10 mouse cellular contexts compared by ENCODE assay signal in the genomic region with DNA sequence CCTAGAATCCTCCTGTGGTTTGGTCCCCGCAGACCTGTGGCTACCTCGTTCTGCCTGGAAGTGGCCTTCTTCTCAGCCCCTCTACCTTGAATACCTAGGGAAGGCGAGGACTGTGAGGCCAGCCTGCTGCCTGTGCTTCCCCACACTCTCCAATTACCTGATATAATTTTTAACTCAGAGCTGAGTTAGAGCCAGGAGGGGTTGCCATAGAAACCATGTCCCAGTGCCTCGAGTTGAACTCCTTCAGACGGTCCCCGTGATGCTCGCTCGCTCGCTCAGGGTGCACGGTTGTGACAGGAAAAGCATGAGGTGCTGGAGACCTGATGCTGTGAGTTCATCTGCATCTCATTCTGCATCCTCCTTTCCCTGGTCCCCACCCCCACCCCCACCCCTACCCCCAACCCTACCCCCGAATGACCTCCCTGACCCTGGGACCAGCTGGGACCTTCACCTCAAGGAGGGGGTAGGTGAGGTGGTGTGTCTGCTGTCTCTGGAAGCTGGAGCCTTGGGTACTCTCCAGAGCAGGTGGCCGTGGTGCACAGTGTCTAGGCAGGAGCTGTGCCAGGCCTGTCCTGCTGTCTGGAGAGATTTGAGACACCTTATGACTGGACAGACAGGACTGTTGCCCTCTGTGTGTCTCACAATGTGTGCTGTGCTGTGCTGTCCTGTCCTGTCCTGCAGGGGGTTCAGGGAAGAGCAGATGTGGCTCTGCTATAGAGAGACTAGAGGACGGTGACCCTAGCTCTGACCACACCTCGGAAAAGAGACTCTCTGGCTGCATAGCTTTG. TPM values are rescaled to one million over a fixed set of nuclear protein-coding genes. Genes with fewer than 3 reads are reported as not detected.
DNase-seq lines count a peak whose midpoint lies in the region; ATAC-seq and TF ChIP-seq lines count a peak whose summit lies in the region.
"Had no signal": no experiment of that assay in that cellular context is flagged by ENCODE, and none has a peak within 500 bp of the region (broad histone marks: within the 10 kb centered on the region; RNA-seq: fewer than 3 reads in every experiment).

No protein-coding gene starts in this region.

- TF ChIP-seq CTCF in liver, postnatal 0 days (IDR thresholded peaks at IDR 0.05; ENCODE audit: low read depth): no peak
- peak; percentile 17 for TF ChIP-seq CTCF in midbrain, postnatal 0 days (IDR thresholded peaks at IDR 0.05)

- WGBS in liver, embryonic 12.5 days (ENCODE audit: insufficient replicate concordance): 49% methylated on average over 14 of the region's 14 CpGs
- WGBS in liver, postnatal 0 days (ENCODE audit: insufficient replicate concordance): 64% methylated on average over 14 of the region's 14 CpGs
- WGBS in forebrain, embryonic 16.5 days: 53% methylated on average over 14 of the region's 14 CpGs
- 39% methylated on average over 14 of the region's 14 CpGs for WGBS in midbrain, postnatal 0 days

- no peak overlapping the region for H3K27ac ChIP-seq in liver, embryonic 12.5 days
- no peak overlapping the region for H3K27ac ChIP-seq in liver, postnatal 0 days (ENCODE audit: low read depth)
- H3K27ac ChIP-seq in forebrain, embryonic 16.5 days (ENCODE audit: low read length): 0 out of 2 replicates have a peak overlapping the region, but pooled peaks have one; percentile 52
- peak overlapping the region; percentile 75 for H3K27ac ChIP-seq in midbrain, postnatal 0 days (ENCODE audit: low read depth, low read length)
- H3K27ac ChIP-seq: kidney, postnatal 0 days had no signal

- ATAC-seq in liver, embryonic 12.5 days: peak; percentile 46; the same call in 1 of the 2 replicates
- ATAC-seq in liver, postnatal 0 days: no peak
- peak; percentile 81 for ATAC-seq in forebrain, embryonic 16.5 days
- peak; percentile 69 for ATAC-seq in midbrain, postnatal 0 days (ENCODE audit: low FRiP score)

- no peaks in the 10 kb centered on the region for H3K4me1 ChIP-seq in liver, embryonic 12.5 days
- H3K4me1 ChIP-seq in liver, postnatal 0 days (ENCODE audit: insufficient read depth): no peaks in the 10 kb centered on the region
- H3K4me1 ChIP-seq in forebrain, embryonic 16.5 days (replicated peaks; ENCODE audit: control insufficient read depth, insufficient read depth, low read length): peaks cover 26% of the 10 kb centered on the region
- H3K4me1 ChIP-seq in midbrain, postnatal 0 days (ENCODE audit: insufficient read depth, low read length): peaks cover 16% of the 10 kb centered on the region
- H3K4me1 ChIP-seq: heart, embryonic 12.5 days had no signal

- no peak overlapping the region for H3K4me3 ChIP-seq in liver, embryonic 12.5 days
- no peak overlapping the region for H3K4me3 ChIP-seq in liver, postnatal 0 days (ENCODE audit: low read depth, low read length)
- no peak overlapping the region for H3K4me3 ChIP-seq in forebrain, embryonic 16.5 days (replicated peaks; ENCODE audit: low read length)
- H3K4me3 ChIP-seq in midbrain, postnatal 0 days (ENCODE audit: low read depth, low read length): no peak overlapping the region
- H3K4me3 ChIP-seq: heart, embryonic 12.5 days had no signal

- H3K4me2 ChIP-seq in liver, embryonic 12.5 days: no peak overlapping the region
- H3K4me2 ChIP-seq in liver, postnatal 0 days (ENCODE audit: low read depth, low read length): no peak overlapping the region
- H3K4me2 ChIP-seq in forebrain, embryonic 16.5 days (ENCODE audit: low read length): no peak overlapping the region
- H3K4me2 ChIP-seq in midbrain, postnatal 0 days (ENCODE audit: low read depth, low read length, poor library complexity, severe bottlenecking): no peak overlapping the region
- H3K4me2 ChIP-seq: heart, embryonic 12.5 days had no signal

- TF ChIP-seq EP300 in liver, postnatal 0 days (IDR thresholded peaks at IDR 0.05; ENCODE audit: low read depth): no peak

- H3K9me3 ChIP-seq in liver, embryonic 12.5 days (replicated peaks): no peaks in the 10 kb centered on the region
- no peaks in the 10 kb centered on the region for H3K9me3 ChIP-seq in liver, postnatal 0 days (ENCODE audit: low read length)
- no peaks in the 10 kb centered on the region for H3K9me3 ChIP-seq in forebrain, embryonic 16.5 days (ENCODE audit: control insufficient read depth, low read length)
- no peaks in the 10 kb centered on the region for H3K9me3 ChIP-seq in midbrain, postnatal 0 days (ENCODE audit: low read length)
- H3K9me3 ChIP-seq: heart, embryonic 12.5 days had no signal

- no peaks in the 10 kb centered on the region for H3K36me3 ChIP-seq in liver, embryonic 12.5 days
- H3K36me3 ChIP-seq in liver, postnatal 0 days (replicated peaks; ENCODE audit: insufficient read depth, low read length): no peaks in the 10 kb centered on the region
- no peaks in the 10 kb centered on the region for H3K36me3 ChIP-seq in forebrain, embryonic 16.5 days (ENCODE audit: control insufficient read depth, insufficient read depth)
- peaks cover 28% of the 10 kb centered on the region for H3K36me3 ChIP-seq in midbrain, postnatal 0 days (ENCODE audit: insufficient read depth, low read length)
- H3K36me3 ChIP-seq: heart, embryonic 12.5 days had no signal

- H3K9ac ChIP-seq in liver, embryonic 12.5 days: no peak overlapping the region
- H3K9ac ChIP-seq in liver, postnatal 0 days (replicated peaks): no peak overlapping the region
- no peak overlapping the region for H3K9ac ChIP-seq in forebrain, embryonic 16.5 days (replicated peaks; ENCODE audit: low read depth, low read length)
- peak overlapping the region; percentile 24; the same call in 1 of the 2 replicates for H3K9ac ChIP-seq in midbrain, postnatal 0 days (replicated peaks; ENCODE audit: low read length, poor library complexity, severe bottlenecking)
- H3K9ac ChIP-seq: heart, embryonic 12.5 days had no signal

- 0 out of 2 replicates have a peak, but pooled peaks cover 5% of the 10 kb centered on the region for H3K27me3 ChIP-seq in liver, embryonic 12.5 days (replicated peaks)
- H3K27me3 ChIP-seq in liver, postnatal 0 days (ENCODE audit: insufficient read depth, low read length): no peaks in the 10 kb centered on the region
- no peaks in the 10 kb centered on the region for H3K27me3 ChIP-seq in forebrain, embryonic 16.5 days (replicated peaks; ENCODE audit: control insufficient read depth, insufficient read depth, low read length)
- no peaks in the 10 kb centered on the region for H3K27me3 ChIP-seq in midbrain, postnatal 0 days (ENCODE audit: insufficient read depth, low read length)

- no peak for DNase-seq in liver, postnatal 0 days
- DNase-seq in kidney, adult 18-20 months: peak; percentile 32
- DNase-seq in midbrain, postnatal 0 days (ENCODE audit: low spot score): peak; percentile 78
- DNase-seq in B cell, adult 2 months: no peak
- no peak for DNase-seq in cerebellum, adult 9-10 months
- DNase-seq: liver had no signal

RNA-seq across cellular contexts. Expression of gene Lrtm2, which starts 16.8 kb away (rescaled TPM):
- polyA plus RNA-seq in liver, embryonic 12.5 days (2016; fragmentation: Nextera tagmentation; extraction: Ambion mirVana): not detected in 2 replicates
- not detected in 2 replicates for polyA plus RNA-seq in liver, postnatal 0 days (2015; fragmentation: Nextera tagmentation; extraction: Ambion mirVana)
- 4.5 and 7.9 TPM in 2 replicates for polyA plus RNA-seq in forebrain, embryonic 16.5 days (2015; fragmentation: Nextera tagmentation; extraction: Ambion mirVana)
- 32.2 and 40.4 TPM in 2 replicates for total RNA-seq in midbrain, postnatal 0 days (2014; rRNA removed)
- 21.1 and 24.3 TPM in 2 replicates for polyA plus RNA-seq in midbrain, postnatal 0 days (2015; fragmentation: Nextera tagmentation; extraction: Ambion mirVana)

Comparison
In these comparisons a context has a peak if more than half of its experiments do, and no peak if none do; other contexts are left out.
1. H3K27ac ChIP-seq: peak in forebrain, embryonic 16.5 days (single experiment) and midbrain, postnatal 0 days (single experiment); none in liver, embryonic 12.5 days (single experiment) and liver, postnatal 0 days (single experiment).
2. DNase-seq: peak in kidney, adult 18-20 months (single experiment) and midbrain, postnatal 0 days (single experiment); none in liver, postnatal 0 days (single experiment), B cell, adult 2 months (0 of 2) and cerebellum, adult 9-10 months (single experiment).